In genomic region chrX:99232331-99232730, GRCm38 (mm10) we compare ENCODE assay signal across 19 mouse cellular contexts.
A peak's percentile ranks its signal among the peaks of the same experiment; 100 is the strongest.
DNase-seq lines count a peak whose midpoint lies in the region; ATAC-seq lines count a peak whose summit lies in the region.
"Had no signal": no experiment of that assay in that cellular context is flagged by ENCODE, and none has a peak within 500 bp of the region (broad histone marks: within the 10 kb centered on the region; RNA-seq: fewer than 3 reads in every experiment).

No protein-coding gene starts in this region.

- ATAC-seq in forebrain, embryonic 16.5 days, result no peak
- peak; percentile 50; the same call in 1 of the 2 replicates for ATAC-seq in kidney, embryonic 15.5 days (replicated peaks; ENCODE audit: low FRiP score)
- no peak for ATAC-seq in kidney, embryonic 14.5 days (ENCODE audit: low FRiP score, low TSS enrichment)
- ATAC-seq in neural tube, embryonic 11.5 days (ENCODE audit: insufficient read depth, low FRiP score, low TSS enrichment), result no peak
- no peak for ATAC-seq in neural tube, embryonic 15.5 days (ENCODE audit: low FRiP score)
- no peak for ATAC-seq in heart, embryonic 11.5 days (replicated peaks; ENCODE audit: insufficient number of reproducible peaks, low FRiP score, low TSS enrichment)
- ATAC-seq: activated CD4-positive, CD25-positive, alpha-beta regulatory T cell, adult 4 months; inflammation-experienced regulatory T-cells, adult 6 months had no signal

- no peak overlapping the region for H3K4me3 ChIP-seq in forebrain, embryonic 10.5 days
- H3K4me3 ChIP-seq in forebrain, embryonic 16.5 days (replicated peaks; ENCODE audit: low read length), result no peak overlapping the region
- H3K4me3 ChIP-seq in kidney, embryonic 15.5 days (replicated peaks), result no peak overlapping the region
- H3K4me3 ChIP-seq in kidney, embryonic 14.5 days (ENCODE audit: low read length), result no peak overlapping the region
- H3K4me3 ChIP-seq in neural tube, embryonic 11.5 days (ENCODE audit: low read depth, low read length), result no peak overlapping the region
- H3K4me3 ChIP-seq in neural tube, embryonic 15.5 days (replicated peaks), result no peak overlapping the region
- H3K4me3 ChIP-seq in heart, embryonic 11.5 days (ENCODE audit: low read depth, low read length), result no peak overlapping the region
- H3K4me3 ChIP-seq: embryonic facial prominence, embryonic 12.5 days; midbrain, embryonic 12.5 days; neural tube, embryonic 12.5 days had no signal

- H3K27ac ChIP-seq in forebrain, embryonic 10.5 days, result peak overlapping the region; percentile 71
- no peak overlapping the region for H3K27ac ChIP-seq in forebrain, embryonic 16.5 days (ENCODE audit: low read length)
- H3K27ac ChIP-seq in kidney, embryonic 15.5 days, result no peak overlapping the region
- no peak overlapping the region for H3K27ac ChIP-seq in kidney, embryonic 14.5 days (ENCODE audit: low read depth, low read length)
- H3K27ac ChIP-seq in neural tube, embryonic 11.5 days (ENCODE audit: low read depth, low read length), result no peak overlapping the region
- H3K27ac ChIP-seq in neural tube, embryonic 15.5 days (replicated peaks), result no peak overlapping the region
- H3K27ac ChIP-seq in heart, embryonic 11.5 days (ENCODE audit: low read depth, low read length), result no peak overlapping the region
- H3K27ac ChIP-seq: embryonic facial prominence, embryonic 12.5 days; midbrain, embryonic 12.5 days; neural tube, embryonic 12.5 days had no signal

- no peak overlapping the region for H3K9ac ChIP-seq in forebrain, embryonic 16.5 days (replicated peaks; ENCODE audit: low read depth, low read length)
- H3K9ac ChIP-seq in kidney, embryonic 15.5 days, result no peak overlapping the region
- no peak overlapping the region for H3K9ac ChIP-seq in kidney, embryonic 14.5 days (ENCODE audit: low read depth, low read length)
- H3K9ac ChIP-seq in neural tube, embryonic 11.5 days (ENCODE audit: low read length), result no peak overlapping the region
- H3K9ac ChIP-seq in neural tube, embryonic 15.5 days (replicated peaks), result no peak overlapping the region
- no peak overlapping the region for H3K9ac ChIP-seq in heart, embryonic 11.5 days (ENCODE audit: low read depth, low read length)
- H3K9ac ChIP-seq: embryonic facial prominence, embryonic 12.5 days; midbrain, embryonic 12.5 days; neural tube, embryonic 12.5 days had no signal

- DNase-seq in forebrain, embryonic 10.5 days (ENCODE audit: extremely low spot score, low spot score), result peak; percentile 36
- DNase-seq in neural tube, embryonic 11.5 days (ENCODE audit: low spot score), result peak; percentile 36
- no peak for DNase-seq in right cerebral cortex, postnatal 25 days
- DNase-seq: cerebellum, postnatal 14 days; layer of hippocampus, adult 9-11 months; liver; retina, postnatal 1 day; thymus, adult 18-20 months had no signal

- H3K4me2 ChIP-seq in forebrain, embryonic 16.5 days (ENCODE audit: low read length), result no peak overlapping the region
- no peak overlapping the region for H3K4me2 ChIP-seq in kidney, embryonic 15.5 days
- no peak overlapping the region for H3K4me2 ChIP-seq in kidney, embryonic 14.5 days (replicated peaks; ENCODE audit: low read depth, low read length)
- H3K4me2 ChIP-seq in neural tube, embryonic 11.5 days (ENCODE audit: low read depth), result no peak overlapping the region
- no peak overlapping the region for H3K4me2 ChIP-seq in neural tube, embryonic 15.5 days
- H3K4me2 ChIP-seq in heart, embryonic 11.5 days, result no peak overlapping the region
- H3K4me2 ChIP-seq: embryonic facial prominence, embryonic 12.5 days; midbrain, embryonic 12.5 days; neural tube, embryonic 12.5 days had no signal

- H3K4me1 ChIP-seq in forebrain, embryonic 10.5 days, result peaks cover 31% of the 10 kb centered on the region
- H3K4me1 ChIP-seq in forebrain, embryonic 16.5 days (replicated peaks; ENCODE audit: control insufficient read depth, insufficient read depth, low read length), result no peaks in the 10 kb centered on the region
- H3K4me1 ChIP-seq in kidney, embryonic 15.5 days, result peaks cover 14% of the 10 kb centered on the region
- 0 out of 2 replicates have a peak, but pooled peaks cover 7% of the 10 kb centered on the region for H3K4me1 ChIP-seq in kidney, embryonic 14.5 days (ENCODE audit: control insufficient read depth, insufficient read depth, low read length)
- H3K4me1 ChIP-seq in neural tube, embryonic 11.5 days (ENCODE audit: control insufficient read depth, insufficient read depth, low read length), result no peaks in the 10 kb centered on the region
- no peaks in the 10 kb centered on the region for H3K4me1 ChIP-seq in neural tube, embryonic 15.5 days
- no peaks in the 10 kb centered on the region for H3K4me1 ChIP-seq in heart, embryonic 11.5 days (ENCODE audit: control insufficient read depth, insufficient read depth, low read length)
- H3K4me1 ChIP-seq: embryonic facial prominence, embryonic 12.5 days; neural tube, embryonic 12.5 days had no signal

- no peaks in the 10 kb centered on the region for H3K36me3 ChIP-seq in forebrain, embryonic 10.5 days (replicated peaks)
- H3K36me3 ChIP-seq in forebrain, embryonic 16.5 days (ENCODE audit: control insufficient read depth, insufficient read depth), result no peaks in the 10 kb centered on the region
- no peaks in the 10 kb centered on the region for H3K36me3 ChIP-seq in kidney, embryonic 15.5 days
- H3K36me3 ChIP-seq in kidney, embryonic 14.5 days (ENCODE audit: control insufficient read depth, insufficient read depth, low read length), result no peaks in the 10 kb centered on the region
- H3K36me3 ChIP-seq in neural tube, embryonic 11.5 days (ENCODE audit: control insufficient read depth, insufficient read depth, low read length), result no peaks in the 10 kb centered on the region
- no peaks in the 10 kb centered on the region for H3K36me3 ChIP-seq in neural tube, embryonic 15.5 days
- H3K36me3 ChIP-seq in heart, embryonic 11.5 days (ENCODE audit: control insufficient read depth, insufficient read depth, low read length), result no peaks in the 10 kb centered on the region
- H3K36me3 ChIP-seq: embryonic facial prominence, embryonic 12.5 days; midbrain, embryonic 12.5 days; neural tube, embryonic 12.5 days had no signal

- peaks cover 99% of the 10 kb centered on the region for H3K27me3 ChIP-seq in forebrain, embryonic 10.5 days (ENCODE audit: poor library complexity, severe bottlenecking)
- no peaks in the 10 kb centered on the region for H3K27me3 ChIP-seq in forebrain, embryonic 16.5 days (replicated peaks; ENCODE audit: control insufficient read depth, insufficient read depth, low read length)
- H3K27me3 ChIP-seq in kidney, embryonic 15.5 days, result peaks cover 57% of the 10 kb centered on the region
- peaks cover 5% of the 10 kb centered on the region; the same call in 1 of the 2 replicates for H3K27me3 ChIP-seq in kidney, embryonic 14.5 days (ENCODE audit: control insufficient read depth, insufficient read depth, low read length)
- H3K27me3 ChIP-seq in neural tube, embryonic 11.5 days (ENCODE audit: control insufficient read depth, insufficient read depth, low read length), result 0 out of 2 replicates have a peak, but pooled peaks cover 12% of the 10 kb centered on the region
- H3K27me3 ChIP-seq in neural tube, embryonic 15.5 days (replicated peaks), result peaks cover 47% of the 10 kb centered on the region
- peaks cover 18% of the 10 kb centered on the region for H3K27me3 ChIP-seq in heart, embryonic 11.5 days (ENCODE audit: control insufficient read depth, insufficient read depth, low read length)
- H3K27me3 ChIP-seq: CH12.LX had no signal

- 58% methylated on average over 7 of the region's 7 CpGs for WGBS in forebrain, embryonic 10.5 days
- WGBS in forebrain, embryonic 16.5 days, result 37% methylated on average over 7 of the region's 7 CpGs
- WGBS in kidney, embryonic 15.5 days, result 38% methylated on average over 7 of the region's 7 CpGs
- WGBS in kidney, embryonic 14.5 days, result 50% methylated on average over 7 of the region's 7 CpGs
- WGBS in neural tube, embryonic 11.5 days, result 36% methylated on average over 7 of the region's 7 CpGs
- 50% methylated on average over 7 of the region's 7 CpGs for WGBS in neural tube, embryonic 15.5 days
- WGBS in heart, embryonic 11.5 days (ENCODE audit: insufficient replicate concordance), result 49% methylated on average over 7 of the region's 7 CpGs

- no peaks in the 10 kb centered on the region for H3K9me3 ChIP-seq in forebrain, embryonic 10.5 days
- H3K9me3 ChIP-seq in forebrain, embryonic 16.5 days (ENCODE audit: control insufficient read depth, low read length), result no peaks in the 10 kb centered on the region
- H3K9me3 ChIP-seq in kidney, embryonic 15.5 days (replicated peaks), result no peaks in the 10 kb centered on the region
- no peaks in the 10 kb centered on the region for H3K9me3 ChIP-seq in kidney, embryonic 14.5 days (ENCODE audit: control insufficient read depth, low read length)
- no peaks in the 10 kb centered on the region for H3K9me3 ChIP-seq in neural tube, embryonic 11.5 days (ENCODE audit: control insufficient read depth, low read length)
- no peaks in the 10 kb centered on the region for H3K9me3 ChIP-seq in neural tube, embryonic 15.5 days (replicated peaks)
- no peaks in the 10 kb centered on the region for H3K9me3 ChIP-seq in heart, embryonic 11.5 days (replicated peaks; ENCODE audit: control insufficient read depth, low read length)
- H3K9me3 ChIP-seq: embryonic facial prominence, embryonic 12.5 days; midbrain, embryonic 12.5 days; neural tube, embryonic 12.5 days had no signal
